Mouse (Mus musculus) naive thymus-derived CD4-positive, alpha-beta T cell, adult 2 months (primary cell): ENCODE results near the gene Igsf23.
"Not testable (repeated sequence)": the region's sequence is repeated elsewhere in the genome, so short reads cannot be mapped to it uniquely, and the experiment has no call there.

ENCODE experiments used
- DNase-seq: peaks from one replicate; pipeline ENCODE4 v3.0.0-alpha.2; 2011; ENCODE audit warnings: low read depth

Gene Igsf23

GRCm38 (mm10) chr7:19950589-19950988, at the start of gene Igsf23:
TSS of gene Igsf23 (minus strand) at chr7:19950756.
- DNase-seq = peak; percentile 64

GRCm38 (mm10) chr7:19996721-19997120, 46.2 kb upstream of the Igsf23 start:
- not testable (repeated sequence) for DNase-seq

- DNase-seq = not testable (repeated sequence)
Observed at GRCm38 (mm10) chr7:19991165-19991564, 40.6 kb upstream of the Igsf23 start, which contains the start of gene Nlrp9b. TSS of gene Nlrp9b (plus strand) at chr7:19991465.

GRCm38 (mm10) chr7:19971516-19971915, 21.0 kb upstream of the Igsf23 start:
- DNase-seq = no peak

- no peak for DNase-seq
Observed at GRCm38 (mm10) chr7:19970196-19970595, 19.6 kb upstream of the Igsf23 start.

GRCm38 (mm10) chr7:19969541-19970090, 19.1 kb upstream of the Igsf23 start:
- no peak for DNase-seq

GRCm38 (mm10) chr7:19969106-19969505, 18.6 kb upstream of the Igsf23 start:
- DNase-seq = no peak

DNA sequence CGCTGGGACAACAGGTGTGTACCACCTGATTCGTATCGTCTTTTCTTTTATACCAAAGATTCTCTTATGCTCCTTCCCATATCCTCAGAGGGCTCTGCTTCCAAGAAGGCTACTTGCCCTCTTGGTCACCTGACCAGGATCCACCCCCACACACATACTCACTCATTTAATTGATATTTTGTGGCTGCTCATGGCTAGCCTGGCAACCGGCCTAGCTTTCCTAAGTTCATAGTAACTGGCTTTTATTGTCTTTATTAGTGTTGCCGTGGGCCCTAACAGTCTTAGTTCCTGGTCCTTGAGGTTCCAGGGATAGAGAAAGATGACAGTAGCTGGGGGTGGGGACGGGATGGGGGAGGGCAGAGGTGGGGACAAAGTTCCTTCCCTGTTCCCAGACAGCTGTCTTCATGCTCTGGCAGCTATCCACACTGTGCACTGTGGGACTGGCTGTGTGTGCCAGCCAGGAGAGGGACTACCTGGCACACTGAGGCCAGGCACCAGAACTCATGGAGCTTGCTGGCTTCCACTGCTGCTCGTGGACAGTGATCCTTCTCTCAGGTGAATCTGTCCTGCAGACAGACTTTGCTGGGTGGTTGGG, 14.5 kb upstream of the Igsf23 start, which contains the start of gene Ceacam20:
Ceacam20 (plus strand) TSS at position 428 of the 595 bp plus-strand sequence.
- DNase-seq = no peak

DNA sequence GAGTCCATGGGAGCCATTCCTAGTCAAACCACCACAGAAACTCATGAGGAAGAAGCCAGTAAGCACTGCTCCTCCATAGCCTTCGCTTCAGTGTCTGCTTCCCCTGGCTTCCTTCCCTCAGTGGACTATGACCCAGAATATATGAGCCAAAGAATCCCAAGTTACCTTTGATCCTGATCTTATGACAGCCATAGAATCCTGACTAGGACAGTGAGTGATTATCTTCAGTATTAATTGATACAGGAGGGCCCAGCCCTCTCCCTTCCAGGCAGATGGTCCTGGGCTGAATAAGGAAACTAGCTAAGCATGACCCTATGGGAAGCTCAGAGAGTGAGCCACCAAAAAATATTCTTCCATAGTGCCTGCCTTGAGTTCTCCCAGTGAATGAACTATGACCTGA, 11.9 kb upstream of the Igsf23 start:
- DNase-seq = no peak

- peak; percentile 92 for DNase-seq
Observed at GRCm38 (mm10) chr7:19956341-19956781, 5.8 kb upstream of the Igsf23 start.

DNA sequence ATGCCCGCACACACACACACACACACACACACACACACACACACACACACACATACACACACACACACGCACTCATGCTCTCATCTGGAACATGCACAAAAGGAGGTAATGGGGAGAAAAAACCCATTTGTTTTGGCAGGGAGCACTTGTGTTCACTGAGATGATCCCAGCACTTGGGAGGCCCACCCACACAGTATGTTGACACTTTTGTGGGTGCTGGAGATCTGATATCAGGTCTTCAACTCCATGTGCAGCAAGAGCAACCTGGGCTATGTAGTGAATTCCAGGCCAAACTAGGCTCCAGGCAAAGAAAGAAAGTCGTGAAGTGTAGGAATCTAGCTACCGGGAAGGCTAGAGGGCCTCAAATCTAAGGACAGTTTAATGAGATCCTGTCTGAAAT, 5.3 kb upstream of the Igsf23 start:
- DNase-seq = no peak

GRCm38 (mm10) chr7:19953054-19953453, 2.5 kb upstream of the Igsf23 start:
- no peak for DNase-seq

DNA sequence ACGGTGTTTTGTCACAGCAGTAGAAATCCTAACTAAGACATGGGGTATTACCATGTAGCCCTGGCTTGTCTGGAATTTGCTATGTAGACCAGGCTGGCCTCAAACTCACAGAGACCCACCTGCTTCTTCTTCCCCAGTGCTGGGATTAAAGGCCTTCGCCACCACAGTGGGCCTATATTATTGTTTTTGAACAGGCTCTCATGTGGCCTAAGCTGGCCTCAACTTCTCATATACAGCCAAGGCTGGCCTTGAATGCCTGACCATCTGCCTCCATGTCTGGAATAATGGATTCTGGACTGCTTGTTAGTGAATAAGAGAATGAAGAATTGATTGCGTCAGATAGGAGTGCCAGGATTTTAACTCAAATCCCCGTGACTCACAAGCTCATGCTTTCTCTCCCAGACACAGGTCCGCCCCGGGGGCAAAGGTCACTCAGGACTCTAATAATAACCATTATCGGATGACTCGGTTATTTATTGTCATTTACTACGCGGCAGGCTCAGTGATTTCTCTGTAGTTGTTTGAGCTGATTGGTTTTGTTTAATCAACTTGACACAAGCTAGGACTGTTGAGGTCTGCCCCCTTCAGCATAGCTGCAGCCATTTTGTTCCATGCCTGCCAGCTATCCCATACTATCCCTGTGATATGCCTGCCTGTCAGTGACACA, 1.9 kb upstream of the Igsf23 start:
- DNase-seq = no peak

DNA sequence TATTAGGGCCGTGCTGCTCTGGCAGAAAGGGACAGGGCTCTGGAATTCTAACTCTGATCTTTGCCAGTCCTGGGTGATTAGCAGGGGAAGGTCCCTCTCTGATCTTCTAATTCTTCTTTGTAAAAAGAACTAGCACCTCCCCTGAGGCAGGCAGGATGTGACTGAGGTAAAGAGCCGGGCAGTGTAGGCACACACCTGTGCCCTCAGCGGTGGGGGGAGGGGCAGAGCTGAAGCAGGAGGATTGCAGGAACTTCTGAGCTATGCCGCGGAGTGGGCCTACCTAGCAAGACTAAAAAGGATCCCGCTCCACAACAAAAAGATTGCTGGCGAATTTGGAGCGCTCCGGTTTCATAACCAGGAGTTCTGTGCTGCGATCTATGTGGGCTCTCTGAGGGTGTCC, 560 bp downstream of the Igsf23 start:
- DNase-seq = peak; percentile 84

GRCm38 (mm10) chr7:19948956-19949355, 1.6 kb downstream of the Igsf23 start:
- DNase-seq = peak; percentile 85

- DNase-seq = peak; percentile 90
Observed at GRCm38 (mm10) chr7:19945821-19946515, 4.6 kb downstream of the Igsf23 start.

DNA sequence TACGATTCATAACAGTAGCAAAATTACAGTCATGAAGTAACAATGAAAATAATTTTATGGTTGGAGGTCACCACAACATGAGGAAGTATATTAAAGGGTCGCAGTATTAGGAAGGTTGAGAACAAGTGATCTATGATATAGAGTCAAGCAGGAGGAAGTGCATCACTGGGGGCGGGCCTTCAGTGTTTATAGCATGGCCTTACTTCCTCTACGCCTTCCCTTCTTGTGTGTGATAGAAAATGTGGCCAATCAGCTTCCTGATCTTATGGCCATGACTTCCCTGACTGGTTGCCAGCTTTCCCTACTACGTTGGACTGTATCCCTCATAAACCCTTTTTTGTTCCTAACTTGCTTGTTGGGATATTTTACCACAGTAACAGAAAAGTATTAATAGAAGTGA, 5.4 kb downstream of the Igsf23 start:
- peak; percentile 65 for DNase-seq

DNA sequence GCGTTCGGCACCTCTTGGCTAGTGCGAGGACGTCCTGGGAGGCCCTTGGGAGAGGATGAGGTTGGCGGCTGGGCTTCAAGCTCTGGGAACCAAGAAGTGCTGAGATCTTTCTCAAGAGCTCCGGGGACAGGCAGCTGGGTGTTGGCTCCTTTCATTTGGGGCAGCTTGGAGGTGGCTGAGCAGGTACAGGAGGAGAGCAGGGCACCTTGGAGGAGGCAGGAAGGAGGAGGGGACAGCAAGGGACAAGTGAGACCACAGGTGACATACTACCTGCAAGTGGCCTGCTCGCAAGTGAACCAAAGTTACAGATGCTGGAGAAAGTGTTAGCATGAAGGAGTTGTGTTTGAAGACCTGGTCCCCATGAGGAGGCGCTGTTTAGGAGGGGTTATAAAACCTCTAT, 5.8 kb downstream of the Igsf23 start:
- DNase-seq = no peak

DNA sequence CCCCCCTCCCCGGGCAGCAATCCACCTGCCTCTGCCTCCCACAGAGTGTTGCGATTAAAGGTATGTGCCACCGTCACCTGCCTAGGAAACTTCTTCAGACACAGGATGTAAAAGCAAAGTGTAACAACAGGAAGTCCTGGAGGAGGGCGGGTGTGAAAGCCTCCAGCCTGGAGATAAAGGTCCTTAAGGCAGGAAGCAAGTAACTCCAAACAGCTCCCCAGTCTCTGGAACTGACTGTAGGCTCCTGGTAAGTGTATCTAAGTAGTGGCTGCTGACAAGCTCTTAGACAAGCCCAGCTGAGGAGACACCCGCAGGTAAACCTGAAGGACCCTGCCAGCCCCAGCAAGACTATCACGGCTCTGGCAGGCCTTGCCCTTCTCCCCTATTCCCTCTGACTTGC, 10.3 kb downstream of the Igsf23 start:
- peak; percentile 86 for DNase-seq

DNA sequence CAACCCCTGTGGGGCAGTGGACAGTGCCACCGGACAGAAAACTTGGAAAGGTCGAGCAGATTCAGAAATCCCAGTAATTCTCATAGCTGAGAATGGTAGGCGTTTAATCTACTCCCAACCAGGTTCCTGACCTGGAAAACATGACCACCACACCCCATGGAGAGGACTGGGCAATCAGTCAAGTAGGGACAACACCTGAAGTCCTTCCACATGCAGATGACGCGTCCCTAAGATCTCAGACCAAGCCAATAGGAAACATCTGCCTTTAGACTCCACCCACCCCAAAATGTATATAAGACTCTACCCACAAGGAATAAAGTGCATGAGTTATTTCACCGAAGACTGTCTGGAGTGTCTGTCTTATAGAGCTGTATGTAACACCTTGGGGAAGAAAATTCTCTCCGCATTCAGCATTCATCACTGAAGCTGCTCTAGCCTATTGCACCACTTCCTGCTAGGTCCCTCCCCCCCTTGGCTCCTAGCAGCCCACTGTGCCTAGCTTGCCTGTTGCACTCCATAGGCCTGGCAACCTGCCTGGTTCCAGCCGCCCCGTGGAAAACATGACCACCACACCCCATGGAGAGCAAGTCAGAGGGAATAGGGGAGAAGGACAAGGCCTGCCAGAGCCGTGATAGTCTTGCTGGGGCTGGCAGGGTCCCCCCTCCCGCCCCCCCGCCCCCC, 10.9 kb downstream of the Igsf23 start:
- peak; percentile 84 for DNase-seq

DNA sequence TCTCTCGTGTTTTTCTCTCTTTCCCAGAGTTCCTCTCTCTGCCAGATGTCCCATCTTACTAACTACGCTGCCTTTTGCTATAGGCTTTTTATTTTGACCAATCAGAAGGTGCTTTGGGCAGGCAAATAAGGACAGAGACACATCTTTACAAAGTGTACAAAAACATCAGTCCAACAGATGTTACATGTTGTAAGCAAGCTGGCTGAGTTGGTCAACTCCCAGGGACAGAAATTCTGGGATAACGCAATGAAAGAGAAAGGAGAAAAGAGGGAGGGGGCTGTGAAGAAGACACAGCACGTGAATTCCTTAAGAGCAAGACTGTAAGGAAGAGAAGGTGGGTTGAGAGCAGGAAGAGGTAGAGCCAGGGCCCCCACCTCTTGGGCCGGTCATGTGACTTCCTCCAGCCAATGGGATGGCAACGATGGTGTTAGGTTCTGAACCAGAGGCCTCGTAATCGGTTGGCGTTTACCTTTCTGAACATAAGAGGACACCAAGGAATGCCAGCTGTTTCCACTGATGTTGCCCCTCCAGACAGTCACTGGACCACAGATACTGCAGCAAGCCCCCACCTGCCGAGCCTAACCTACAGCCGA, 13.2 kb downstream of the Igsf23 start:
- no peak for DNase-seq

- no peak for DNase-seq
Observed at GRCm38 (mm10) chr7:19935961-19936360, 14.6 kb downstream of the Igsf23 start.
